Mouse (Mus musculus) megakaryocyte, adult 5-6 weeks (primary cell): ENCODE results near the gene Slc4a4. TPM values are rescaled to one million over a fixed set of nuclear protein-coding genes. Genes with fewer than 3 reads are reported as not detected.

Experiments used
- ATAC-seq: 2 replicates; pipeline ENCODE4 v1.8.0; 2016; ENCODE audit warnings: mild to moderate bottlenecking, inconsistent platforms; ENCODE audit not compliant: poor library complexity, severe bottlenecking
- total RNA-seq, 2 experiments: library from RNA; stranded (forward) in 1 of 2; stranded (reverse) in 1 of 2; fragments of 153-499, 151-499 nt in 1 of 2; fragments of 221-1000, 200-1000 nt in 1 of 2; gene quantifications; 2 replicates each; pipeline versions ENCODE4 v1.2.3 to v1.2.4; 2015 to 2017

The Slc4a4 gene
- total RNA-seq, 2 experiments from 2014 or later: not detected

- ATAC-seq: no peak
Observed at GRCm38 (mm10) chr5:88994533-88994932, 107.9 kb downstream of the Slc4a4 start.

GRCm38 (mm10) chr5:88996246-88996645 is 109.6 kb downstream of the Slc4a4 start:
- no peak for ATAC-seq

GRCm38 (mm10) chr5:88997277-88997676 is 110.7 kb downstream of the Slc4a4 start:
- no peak for ATAC-seq

GRCm38 (mm10) chr5:88999793-89000192 is 113.2 kb downstream of the Slc4a4 start:
- ATAC-seq: no peak

GRCm38 (mm10) chr5:89000598-89000997 is 114.0 kb downstream of the Slc4a4 start:
- no peak for ATAC-seq

- no peak for ATAC-seq
Observed at GRCm38 (mm10) chr5:89010116-89010515, 123.5 kb downstream of the Slc4a4 start.

GRCm38 (mm10) chr5:89012456-89012855 is 125.8 kb downstream of the Slc4a4 start:
- ATAC-seq: no peak

GRCm38 (mm10) chr5:89014782-89015181 is 128.2 kb downstream of the Slc4a4 start:
- ATAC-seq: no peak

- ATAC-seq: no peak
Observed at GRCm38 (mm10) chr5:89015878-89016277, 129.3 kb downstream of the Slc4a4 start.

- ATAC-seq: no peak
Observed at GRCm38 (mm10) chr5:89018537-89018936, 131.9 kb downstream of the Slc4a4 start.

- no peak for ATAC-seq
Observed at GRCm38 (mm10) chr5:89024413-89024812, 137.8 kb downstream of the Slc4a4 start.

GRCm38 (mm10) chr5:89027518-89028085 is 141.0 kb downstream of the Slc4a4 start:
- no peak for ATAC-seq

- ATAC-seq: no peak
Observed at GRCm38 (mm10) chr5:89032647-89033046, 146.0 kb downstream of the Slc4a4 start.

- no peak for ATAC-seq
Observed at GRCm38 (mm10) chr5:89033256-89033655, 146.6 kb downstream of the Slc4a4 start.

- ATAC-seq: no peak
Observed at GRCm38 (mm10) chr5:89036147-89036546, 149.5 kb downstream of the Slc4a4 start.

GRCm38 (mm10) chr5:89040814-89041213 is 154.2 kb downstream of the Slc4a4 start:
- no peak for ATAC-seq

- no peak for ATAC-seq
Observed at GRCm38 (mm10) chr5:89043846-89044245, 157.2 kb downstream of the Slc4a4 start.

GRCm38 (mm10) chr5:89044801-89045200 is 158.2 kb downstream of the Slc4a4 start:
- ATAC-seq: no peak

GRCm38 (mm10) chr5:89051577-89051976 is 165.0 kb downstream of the Slc4a4 start:
- peak; percentile 30; the same call in 1 of the 2 replicates for ATAC-seq

GRCm38 (mm10) chr5:89052230-89052629 is 165.6 kb downstream of the Slc4a4 start:
- ATAC-seq: no peak

GRCm38 (mm10) chr5:89055656-89056055 is 169.0 kb downstream of the Slc4a4 start:
- ATAC-seq: no peak

- no peak for ATAC-seq
Observed at GRCm38 (mm10) chr5:89056370-89056769, 169.8 kb downstream of the Slc4a4 start.

GRCm38 (mm10) chr5:89061097-89061496 is 174.5 kb downstream of the Slc4a4 start:
- ATAC-seq: no peak
